Mouse (Mus musculus): ENCODE data around the gene Ano9. TPM values are rescaled to one million over a fixed set of nuclear protein-coding genes. Genes with fewer than 3 reads are reported as not detected.

Gene Ano9
- total and polyA plus RNA-seq, 3 experiments, result 0.23 to 1.7 TPM; not detected in 1

DNA sequence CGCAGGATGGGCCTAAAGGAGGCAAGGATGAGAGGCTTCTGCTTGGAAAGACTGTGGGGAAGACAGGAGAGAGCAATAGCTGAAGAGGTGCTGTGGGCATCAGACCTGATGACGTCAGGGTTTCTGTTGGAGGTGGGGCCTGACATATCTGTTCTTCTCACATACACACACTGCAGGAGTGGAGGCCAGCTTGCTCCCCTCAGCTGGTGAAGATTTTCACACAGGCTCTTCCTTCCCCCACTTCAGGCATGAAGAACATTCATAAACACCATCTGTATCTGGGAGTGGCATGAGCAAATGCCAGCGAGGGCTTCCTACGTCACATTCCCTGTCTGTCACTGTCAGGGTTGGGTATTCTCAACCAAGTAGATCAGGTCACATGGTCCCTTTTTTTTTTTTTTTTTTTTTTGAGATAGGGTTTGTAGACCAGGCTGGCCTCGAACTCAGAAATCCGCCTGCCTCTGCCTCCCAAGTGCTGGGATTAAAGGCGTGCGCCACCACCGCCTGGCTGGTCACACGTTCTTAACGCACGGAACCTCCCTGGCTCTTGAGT, 28.5 kb upstream of the Ano9 start:
- Histone ChIP-seq H3K4me1 (ENCODE audit: insufficient read depth, low read depth, low read length) (peaks cover 11% of the 10 kb centered on the region), H3K9me3 (replicated peaks) (no peaks in the 10 kb centered on the region), H3K27me3 (ENCODE audit: insufficient read depth, low read length) (no peaks in the 10 kb centered on the region), H3K4me3 (ENCODE audit: low read depth, low read length) (no peak overlapping the region), H3K36me3 (replicated peaks) (peaks cover 89% of the 10 kb centered on the region)
- no peak for ATAC-seq (ENCODE audit: extremely low read depth, insufficient number of reproducible peaks, low FRiP score, poor library complexity, severe bottlenecking)
- TF ChIP-seq POLR2AphosphoS5 (IDR thresholded peaks at IDR 0.05; ENCODE audit: insufficient replicate concordance, low read depth, low read length) (no peak), GATA2 (IDR thresholded peaks at IDR 0.05; ENCODE audit: borderline replicate concordance, low read depth, low read length) (no peak), TAL1 (conservative IDR thresholded peaks at IDR 0.05; ENCODE audit: low read depth, low read length) (no peak), GATA1 (IDR thresholded peaks at IDR 0.05; ENCODE audit: borderline replicate concordance, low read length) (no peak), CTCF (IDR thresholded peaks at IDR 0.05; ENCODE audit: low read depth, low read length) (no peak)
- no peak for DNase-seq (ENCODE audit: low spot score)

DNA sequence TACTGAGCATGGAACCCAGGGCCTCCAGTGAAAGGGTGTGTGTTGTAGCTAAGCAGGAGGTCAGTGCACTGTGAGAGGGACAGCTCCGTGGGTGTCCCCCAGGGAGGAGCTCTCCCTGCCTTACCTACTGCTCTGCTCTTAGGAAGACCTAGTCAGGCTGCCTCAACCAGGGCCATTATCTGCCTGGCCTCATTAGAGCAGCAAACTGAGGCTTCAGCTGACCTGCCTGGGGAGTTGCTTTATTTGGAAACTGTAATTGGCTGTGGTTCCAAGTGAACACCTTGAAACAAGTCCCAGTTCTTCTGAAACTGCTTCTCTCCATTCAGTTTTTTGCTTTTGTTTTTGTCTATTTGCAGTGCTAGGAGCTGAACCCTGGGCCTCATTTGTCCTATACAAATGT, 27.8 kb upstream of the Ano9 start:
- DNase-seq (ENCODE audit: low spot score) (no peak), ATAC-seq (ENCODE audit: extremely low read depth, insufficient number of reproducible peaks, low FRiP score, poor library complexity, severe bottlenecking) (no peak)
- H3K9me3 ChIP-seq (replicated peaks), result no peaks in the 10 kb centered on the region
- H3K4me3 ChIP-seq (ENCODE audit: low read depth, low read length), result no peak overlapping the region
- peaks cover 86% of the 10 kb centered on the region for H3K36me3 ChIP-seq (replicated peaks)
- H3K27me3 ChIP-seq (ENCODE audit: insufficient read depth, low read length), result no peaks in the 10 kb centered on the region
- TF ChIP-seq POLR2AphosphoS5 (IDR thresholded peaks at IDR 0.05; ENCODE audit: insufficient replicate concordance, low read depth, low read length) (no peak), CTCF (IDR thresholded peaks at IDR 0.05; ENCODE audit: low read depth, low read length) (no peak), GATA1 (IDR thresholded peaks at IDR 0.05; ENCODE audit: borderline replicate concordance, low read length) (no peak), GATA2 (IDR thresholded peaks at IDR 0.05; ENCODE audit: borderline replicate concordance, low read depth, low read length) (no peak), TAL1 (conservative IDR thresholded peaks at IDR 0.05; ENCODE audit: low read depth, low read length) (no peak)
- peaks cover 13% of the 10 kb centered on the region for H3K4me1 ChIP-seq (ENCODE audit: insufficient read depth, low read depth, low read length)

DNA sequence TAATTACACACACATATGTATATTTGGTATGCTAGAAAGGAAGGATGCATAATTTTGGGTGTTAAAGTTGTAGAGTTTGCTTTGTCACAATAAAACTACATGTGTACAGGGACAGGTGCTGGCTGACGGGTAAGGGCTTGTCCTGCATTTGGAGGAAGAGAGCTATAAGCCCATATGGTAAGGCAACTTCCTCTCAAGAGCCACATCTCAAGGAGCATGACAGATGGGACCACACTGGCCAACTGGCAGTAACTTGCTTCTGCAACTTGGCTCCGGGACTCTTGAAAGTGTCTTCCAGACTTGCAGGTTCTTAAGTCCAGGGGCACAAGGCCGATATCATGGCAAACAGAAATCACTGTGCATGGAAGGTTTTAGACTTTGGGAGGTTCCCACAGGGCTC, 27.0 kb upstream of the Ano9 start:
- no peak for ATAC-seq (ENCODE audit: extremely low read depth, insufficient number of reproducible peaks, low FRiP score, poor library complexity, severe bottlenecking)
- Histone ChIP-seq H3K27me3 (ENCODE audit: insufficient read depth, low read length) (no peaks in the 10 kb centered on the region), H3K4me1 (ENCODE audit: insufficient read depth, low read depth, low read length) (peaks cover 13% of the 10 kb centered on the region), H3K36me3 (replicated peaks) (peaks cover 89% of the 10 kb centered on the region), H3K4me3 (ENCODE audit: low read depth, low read length) (no peak overlapping the region), H3K9me3 (replicated peaks) (no peaks in the 10 kb centered on the region)
- TF ChIP-seq CTCF (IDR thresholded peaks at IDR 0.05; ENCODE audit: low read depth, low read length) (no peak), GATA1 (IDR thresholded peaks at IDR 0.05; ENCODE audit: borderline replicate concordance, low read length) (no peak), TAL1 (conservative IDR thresholded peaks at IDR 0.05; ENCODE audit: low read depth, low read length) (no peak), GATA2 (IDR thresholded peaks at IDR 0.05; ENCODE audit: borderline replicate concordance, low read depth, low read length) (no peak), POLR2AphosphoS5 (IDR thresholded peaks at IDR 0.05; ENCODE audit: insufficient replicate concordance, low read depth, low read length) (no peak)
- DNase-seq (ENCODE audit: low spot score), result no peak

DNA sequence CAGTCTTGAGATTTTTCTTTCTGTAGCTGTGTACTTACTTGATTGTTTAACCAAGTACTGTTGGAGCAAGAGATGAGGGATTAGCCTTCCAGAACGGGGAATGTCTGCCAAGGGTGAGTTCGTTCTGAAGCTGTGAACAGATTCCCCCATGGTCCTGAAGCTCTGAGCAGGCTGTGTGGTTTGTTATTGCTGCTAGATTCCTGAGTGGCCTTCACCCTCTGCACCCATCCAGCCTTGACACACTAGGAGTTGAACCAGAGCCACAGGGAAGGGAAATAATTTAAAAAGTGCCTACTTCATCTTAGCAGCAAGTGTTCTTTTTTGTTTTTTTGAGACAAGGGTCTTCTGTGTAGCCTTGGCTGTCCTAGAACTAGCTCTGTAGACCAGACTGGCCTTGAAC, 26.3 kb upstream of the Ano9 start:
- no peaks in the 10 kb centered on the region for H3K27me3 ChIP-seq (ENCODE audit: insufficient read depth, low read length)
- no peak for ATAC-seq (ENCODE audit: extremely low read depth, insufficient number of reproducible peaks, low FRiP score, poor library complexity, severe bottlenecking)
- H3K9me3 ChIP-seq (replicated peaks), result no peaks in the 10 kb centered on the region
- no peak for DNase-seq (ENCODE audit: low spot score)
- peaks cover 91% of the 10 kb centered on the region for H3K36me3 ChIP-seq (replicated peaks)
- no peak for TF ChIP-seq TAL1 (conservative IDR thresholded peaks at IDR 0.05; ENCODE audit: low read depth, low read length)
- TF ChIP-seq POLR2AphosphoS5 (IDR thresholded peaks at IDR 0.05; ENCODE audit: insufficient replicate concordance, low read depth, low read length), result no peak
- no peak for TF ChIP-seq CTCF (IDR thresholded peaks at IDR 0.05; ENCODE audit: low read depth, low read length)
- TF ChIP-seq GATA2 (IDR thresholded peaks at IDR 0.05; ENCODE audit: borderline replicate concordance, low read depth, low read length), result no peak
- no peak for TF ChIP-seq GATA1 (IDR thresholded peaks at IDR 0.05; ENCODE audit: borderline replicate concordance, low read length)
- peaks cover 13% of the 10 kb centered on the region for H3K4me1 ChIP-seq (ENCODE audit: insufficient read depth, low read depth, low read length)
- no peak overlapping the region for H3K4me3 ChIP-seq (ENCODE audit: low read depth, low read length)

DNA sequence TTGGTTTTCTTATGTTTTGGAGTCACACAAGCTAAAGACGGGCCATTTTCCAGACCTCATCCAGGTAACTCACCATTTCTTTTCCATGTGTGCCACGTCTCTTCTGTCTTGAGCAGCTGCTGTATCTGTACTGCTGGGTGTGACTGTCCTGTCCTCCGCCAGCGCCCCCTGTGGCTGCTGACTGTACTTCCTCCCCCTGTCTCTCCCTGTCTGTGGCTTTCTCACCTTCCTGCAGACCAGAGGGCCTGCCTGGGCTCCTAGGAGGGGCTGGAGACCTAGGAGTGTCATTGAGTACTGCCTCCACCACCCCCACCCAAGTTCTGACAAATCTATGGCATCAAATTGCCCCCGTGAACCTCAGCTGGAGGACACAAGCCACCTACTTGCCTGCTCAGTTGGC, 25.5 kb upstream of the Ano9 start:
- Histone ChIP-seq H3K4me3 (ENCODE audit: low read depth, low read length) (no peak overlapping the region), H3K36me3 (replicated peaks) (peaks cover 91% of the 10 kb centered on the region), H3K9me3 (replicated peaks) (no peaks in the 10 kb centered on the region), H3K4me1 (ENCODE audit: insufficient read depth, low read depth, low read length) (peaks cover 13% of the 10 kb centered on the region), H3K27me3 (ENCODE audit: insufficient read depth, low read length) (no peaks in the 10 kb centered on the region)
- DNase-seq (ENCODE audit: low spot score) (peak; percentile 34), ATAC-seq (ENCODE audit: extremely low read depth, insufficient number of reproducible peaks, low FRiP score, poor library complexity, severe bottlenecking) (peak; percentile 57)
- TF ChIP-seq GATA2 (IDR thresholded peaks at IDR 0.05; ENCODE audit: borderline replicate concordance, low read depth, low read length), result no peak
- TF ChIP-seq CTCF (IDR thresholded peaks at IDR 0.05; ENCODE audit: low read depth, low read length), result peak; percentile 49; the same call in 1 of the 2 replicates
- TF ChIP-seq POLR2AphosphoS5 (IDR thresholded peaks at IDR 0.05; ENCODE audit: insufficient replicate concordance, low read depth, low read length), result no peak
- TF ChIP-seq TAL1 (conservative IDR thresholded peaks at IDR 0.05; ENCODE audit: low read depth, low read length), result no peak
- no peak for TF ChIP-seq GATA1 (IDR thresholded peaks at IDR 0.05; ENCODE audit: borderline replicate concordance, low read length)

DNA sequence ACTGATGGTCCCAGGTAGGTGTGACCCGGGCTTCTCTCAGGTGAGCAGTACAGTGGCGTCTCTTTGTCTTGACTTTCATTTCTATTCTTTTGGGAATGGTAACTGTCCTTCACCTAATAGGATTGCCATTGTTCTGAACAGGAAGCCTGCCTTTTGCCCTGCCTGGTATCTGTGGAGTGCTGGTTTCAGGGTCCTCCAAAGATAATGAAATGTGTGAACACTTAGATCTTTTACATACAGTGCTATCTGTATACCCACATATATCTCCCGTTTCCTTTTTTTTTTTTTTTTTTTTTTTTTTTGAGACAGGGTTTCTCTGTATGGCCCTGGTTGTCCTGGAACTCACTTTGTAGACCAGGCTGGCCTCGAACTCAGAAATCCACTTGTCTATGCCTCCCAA, 23.7 kb upstream of the Ano9 start:
- DNase-seq (ENCODE audit: low spot score), result no peak
- H3K36me3 ChIP-seq (replicated peaks), result peaks cover 90% of the 10 kb centered on the region

More for the DNA sequence above, 23.7 kb upstream of the Ano9 start:
- ATAC-seq (ENCODE audit: extremely low read depth, insufficient number of reproducible peaks, low FRiP score, poor library complexity, severe bottlenecking), result no peak
- Histone ChIP-seq H3K4me3 (ENCODE audit: low read depth, low read length) (no peak overlapping the region), H3K4me1 (ENCODE audit: insufficient read depth, low read depth, low read length) (peaks cover 13% of the 10 kb centered on the region), H3K27me3 (ENCODE audit: insufficient read depth, low read length) (no peaks in the 10 kb centered on the region), H3K9me3 (replicated peaks) (no peaks in the 10 kb centered on the region)
- TF ChIP-seq GATA2 (IDR thresholded peaks at IDR 0.05; ENCODE audit: borderline replicate concordance, low read depth, low read length) (no peak), GATA1 (IDR thresholded peaks at IDR 0.05; ENCODE audit: borderline replicate concordance, low read length) (no peak), POLR2AphosphoS5 (IDR thresholded peaks at IDR 0.05; ENCODE audit: insufficient replicate concordance, low read depth, low read length) (no peak), TAL1 (conservative IDR thresholded peaks at IDR 0.05; ENCODE audit: low read depth, low read length) (no peak), CTCF (IDR thresholded peaks at IDR 0.05; ENCODE audit: low read depth, low read length) (no peak)

All from G1E (cell line).